Mouse (Mus musculus) CH12.LX (cell line): ENCODE data around the gene Tmem198.

Experiments used
- CHD1 ChIP-seq: IDR thresholded peaks from 2 replicates; pipeline ENCODE4 v1.6.1; 2012; ENCODE audit warnings: low read depth, low read length, improper control_type of control experiment, inconsistent platforms
- CTCF ChIP-seq, 2 experiments: IDR thresholded peaks in 1 of 2; conservative IDR thresholded peaks in 1 of 2; 2 replicates each; pipeline ENCODE4 v1.5.1; 2011 to 2012; ENCODE audit warnings: low read depth in 2 of 2, low read length in 2 of 2, improper control_type of control experiment in 1 of 2, inconsistent platforms in 1 of 2, mild to moderate bottlenecking in 1 of 2, moderate library complexity in 1 of 2
- NELFE ChIP-seq: IDR thresholded peaks from 2 replicates; pipeline ENCODE4 v1.6.1; 2011; ENCODE audit warnings: low read depth, low read length, improper control_type of control experiment
- POLR2A ChIP-seq: IDR thresholded peaks from 2 replicates; pipeline ENCODE4 v1.6.1; 2011; ENCODE audit warnings: low read depth, mild to moderate bottlenecking, improper control_type of control experiment, low read length

DNA sequence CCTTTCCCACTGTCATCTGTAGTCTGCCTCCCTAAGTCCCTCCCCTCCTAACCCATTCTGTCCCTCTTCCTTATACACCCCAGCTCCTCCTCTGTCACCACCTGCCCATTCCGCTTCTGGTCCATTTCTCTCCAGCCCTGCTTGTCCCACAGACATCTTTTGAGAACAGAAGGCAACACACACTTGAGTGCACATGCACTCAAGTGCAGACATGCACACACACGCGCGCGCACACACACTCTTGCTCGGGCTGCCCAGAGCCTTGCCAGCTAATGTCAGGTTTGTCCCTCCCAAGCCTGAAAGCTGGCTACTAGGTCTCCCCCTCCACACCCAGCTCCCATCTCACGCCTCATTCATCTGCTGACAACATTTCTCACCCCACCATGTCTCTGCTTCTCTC lies 38.7 kb upstream of the Tmem198 start:
- TF ChIP-seq CHD1 (no peak), POLR2A (no peak), CTCF (conservative IDR thresholded peaks at IDR 0.05 in 1 of 2, IDR thresholded peaks at IDR 0.05 in 1 of 2; ENCODE audit: low read depth in 2 of 2, low read length in 2 of 2) (no peak), NELFE (no peak)
